Mouse (Mus musculus) C2C12 (cell line): Measurements from ENCODE around the gene 1810062G17Rik. TPM values are rescaled to one million over a fixed set of nuclear protein-coding genes. Genes with fewer than 3 reads are reported as not detected.

ENCODE experiments used
- H3K27me3 ChIP-seq: one replicate; pipeline ENCODE4 v1.6.1; 2011; ENCODE audit not compliant: control insufficient read depth, insufficient read depth, insufficient read length
- H3K36me3 ChIP-seq: one replicate; pipeline ENCODE4 v1.6.1; 2011; ENCODE audit not compliant: control insufficient read depth, insufficient read depth
- H3K4me3 ChIP-seq: one replicate; pipeline ENCODE4 v1.5.1; 2011; ENCODE audit warnings: mild to moderate bottlenecking, control low read depth; ENCODE audit not compliant: poor library complexity, insufficient read depth, severe bottlenecking
- H3K79me2 ChIP-seq: one replicate; pipeline ENCODE4 v1.6.1; 2011; ENCODE audit not compliant: control insufficient read depth, insufficient read depth
- H3K79me3 ChIP-seq: one replicate; pipeline ENCODE4 v1.6.1; 2011; ENCODE audit warnings: low read depth, control low read depth
- H3ac ChIP-seq: one replicate; pipeline ENCODE3; 2011; ENCODE audit warnings: low read depth; ENCODE audit not compliant: control insufficient read depth, insufficient read length
- CEBPB ChIP-seq: IDR thresholded peaks from one replicate; pipeline ENCODE4 v1.6.1; 2011; ENCODE audit warnings: low read depth, mild to moderate bottlenecking, control low read depth, moderate library complexity
- CTCF ChIP-seq: IDR thresholded peaks from one replicate; pipeline ENCODE4 v1.5.1; 2011; ENCODE audit not compliant: control insufficient read depth, insufficient read depth, insufficient read length
- FOSL1 ChIP-seq: IDR thresholded peaks from one replicate; pipeline ENCODE4 v1.8.0; 2011; ENCODE audit warnings: mild to moderate bottlenecking, low read length; ENCODE audit not compliant: poor library complexity, insufficient read depth, severe bottlenecking
- MAX ChIP-seq: IDR thresholded peaks from one replicate; pipeline ENCODE4 v1.6.1; 2011; ENCODE audit warnings: mild to moderate bottlenecking, control low read depth
- MYOD1 ChIP-seq: IDR thresholded peaks from one replicate; pipeline ENCODE4 v1.6.1; 2011; ENCODE audit warnings: low read depth; ENCODE audit not compliant: control insufficient read depth, insufficient read length
- MYOG ChIP-seq: IDR thresholded peaks from one replicate; pipeline ENCODE4 v1.6.1; 2011; ENCODE audit not compliant: control insufficient read depth, insufficient read length; ENCODE audit errors: extremely low read depth
- USF1 ChIP-seq: IDR thresholded peaks from one replicate; pipeline ENCODE4 v1.6.1; 2011; ENCODE audit warnings: low read depth, mild to moderate bottlenecking, control low read depth, moderate library complexity
- polyA plus RNA-seq: library from polyadenylated mRNA; unstranded; fragments of >200 nt; fragmentation: generic; extraction: Trizol; gene quantifications from one replicate; pipeline ENCODE4 v1.2.1, GENCODE M21; 2012; ENCODE audit warnings: missing spikeins

1810062G17Rik gene
- polyA plus RNA-seq, 1 experiment, result 0.33 TPM

- Histone ChIP-seq H3K36me3 (no peaks in the 10 kb centered on the region), H3K4me3 (no peak overlapping the region), H3K27me3 (peaks cover 7% of the 10 kb centered on the region), H3K79me2 (no peaks in the 10 kb centered on the region), H3K79me3 (no peaks in the 10 kb centered on the region), H3ac (no peak overlapping the region)
- TF ChIP-seq MYOG, result no peak
- TF ChIP-seq FOSL1, result no peak
- TF ChIP-seq CTCF, result no peak
- no peak for TF ChIP-seq USF1
- TF ChIP-seq MYOD1, result no peak
- TF ChIP-seq MAX, result no peak
- no peak for TF ChIP-seq CEBPB
Measured at GRCm38 (mm10) chr3:36516196-36516595, 40.5 kb downstream of the 1810062G17Rik start.

GRCm38 (mm10) chr3:36521073-36522060 lies 45.6 kb downstream of the 1810062G17Rik start, which contains the start of gene Gm11549:
Gene Gm11549, minus strand, starts transcription at chr3:36521813.
- no peak within 1 kb of the TSS for H3ac ChIP-seq
- peaks cover 10% of the 10 kb centered on the region for H3K27me3 ChIP-seq
- no peaks in the 10 kb centered on the region for H3K79me2 ChIP-seq
- no peaks in the 10 kb centered on the region for H3K36me3 ChIP-seq
- H3K79me3 ChIP-seq, result no peaks in the 10 kb centered on the region
- TF ChIP-seq MAX (no peak), USF1 (no peak), MYOG (no peak), MYOD1 (no peak), CTCF (no peak), CEBPB (no peak), FOSL1 (no peak)
- no peak within 1 kb of the TSS for H3K4me3 ChIP-seq

DNA sequence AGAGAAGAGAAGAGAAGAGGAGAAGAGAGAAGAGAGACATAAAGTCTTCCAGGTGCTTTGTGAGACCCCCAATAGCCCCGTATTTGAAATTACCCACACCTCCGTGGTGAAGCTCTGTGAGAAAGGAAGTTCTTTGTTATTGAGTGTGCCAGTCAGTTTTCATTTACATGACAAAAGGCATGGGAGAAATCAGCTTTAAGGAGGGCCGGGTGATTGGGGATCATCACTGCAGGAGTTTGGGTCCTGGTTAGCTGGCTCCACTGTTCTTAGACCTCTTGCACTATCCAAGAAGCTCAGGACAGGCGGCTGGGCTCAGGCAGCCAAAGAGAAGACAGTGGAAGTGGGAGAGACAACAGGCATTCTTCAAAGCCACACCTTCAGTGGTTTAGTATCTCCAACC lies 46.4 kb downstream of the 1810062G17Rik start:
- Histone ChIP-seq H3ac (no peak overlapping the region), H3K36me3 (no peaks in the 10 kb centered on the region), H3K27me3 (peaks cover 10% of the 10 kb centered on the region), H3K4me3 (no peak overlapping the region), H3K79me3 (no peaks in the 10 kb centered on the region), H3K79me2 (no peaks in the 10 kb centered on the region)
- no peak for TF ChIP-seq MYOD1
- no peak for TF ChIP-seq CTCF
- TF ChIP-seq FOSL1, result no peak
- TF ChIP-seq CEBPB, result no peak
- TF ChIP-seq MAX, result no peak
- TF ChIP-seq USF1, result no peak
- no peak for TF ChIP-seq MYOG

DNA sequence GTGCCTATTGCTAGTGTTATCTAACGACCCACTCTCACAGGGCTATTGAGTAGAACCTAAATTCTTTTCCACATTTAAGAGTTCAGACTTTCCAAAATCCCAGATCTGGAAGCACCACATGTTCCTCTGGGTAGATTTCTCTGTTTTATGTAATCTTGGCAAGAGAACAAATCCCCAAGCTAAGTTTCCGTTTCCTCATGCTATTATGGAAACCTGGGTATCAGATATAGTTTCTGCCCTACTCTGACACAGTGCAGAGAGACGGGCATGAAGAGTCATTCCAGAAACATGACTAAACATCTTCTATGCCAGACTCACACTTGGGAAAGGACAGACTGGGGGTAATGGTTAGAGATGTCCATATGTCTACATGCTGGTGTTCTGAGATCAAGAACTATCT lies 48.7 kb downstream of the 1810062G17Rik start:
- Histone ChIP-seq H3ac (no peak overlapping the region), H3K79me3 (no peaks in the 10 kb centered on the region), H3K4me3 (no peak overlapping the region), H3K27me3 (peaks cover 10% of the 10 kb centered on the region), H3K79me2 (no peaks in the 10 kb centered on the region), H3K36me3 (no peaks in the 10 kb centered on the region)
- TF ChIP-seq FOSL1, result no peak

- TF ChIP-seq USF1, result no peak
- no peak for TF ChIP-seq MYOG
- TF ChIP-seq MAX, result no peak
- no peak for TF ChIP-seq FOSL1
- TF ChIP-seq CTCF, result no peak
- TF ChIP-seq CEBPB, result no peak
- no peak for TF ChIP-seq MYOD1
- Histone ChIP-seq H3K79me3 (no peaks in the 10 kb centered on the region), H3ac (no peak overlapping the region), H3K36me3 (no peaks in the 10 kb centered on the region), H3K79me2 (no peaks in the 10 kb centered on the region), H3K27me3 (no peaks in the 10 kb centered on the region), H3K4me3 (no peak overlapping the region)
Measured at GRCm38 (mm10) chr3:36530345-36530744, 54.6 kb downstream of the 1810062G17Rik start.

DNA sequence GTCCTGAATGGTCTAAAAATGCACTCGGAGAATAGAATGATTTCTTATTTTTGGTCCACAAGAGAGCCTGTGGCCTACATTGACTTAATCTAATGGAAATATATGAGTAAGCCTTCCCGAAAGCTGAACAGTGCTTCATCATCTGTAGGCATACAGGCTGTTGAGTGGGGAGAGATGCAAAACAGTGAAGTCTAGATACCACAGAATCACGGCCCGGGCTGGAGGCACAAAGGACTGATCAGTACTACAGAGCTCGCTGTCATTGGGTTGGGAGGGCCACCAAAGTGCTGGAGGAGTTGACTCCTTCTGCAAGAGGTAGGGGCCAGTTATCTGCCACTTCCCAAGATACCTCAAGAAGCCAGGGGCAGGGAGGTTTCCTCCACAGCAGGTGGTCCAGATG lies 55.0 kb downstream of the 1810062G17Rik start:
- Histone ChIP-seq H3ac (no peak overlapping the region), H3K79me3 (no peaks in the 10 kb centered on the region)
- TF ChIP-seq FOSL1, result no peak
- no peak for TF ChIP-seq MAX
- no peak for TF ChIP-seq MYOD1
- TF ChIP-seq MYOG, result no peak
- no peak for TF ChIP-seq CEBPB
- TF ChIP-seq USF1, result no peak
- no peak for TF ChIP-seq CTCF

More for the DNA sequence above, 55.0 kb downstream of the 1810062G17Rik start:
- no peak overlapping the region for H3K4me3 ChIP-seq
- no peaks in the 10 kb centered on the region for H3K36me3 ChIP-seq
- H3K79me2 ChIP-seq, result no peaks in the 10 kb centered on the region
- no peaks in the 10 kb centered on the region for H3K27me3 ChIP-seq
